Mouse (Mus musculus): ENCODE measurements around the gene Cc2d2b. TPM values are rescaled to one million over a fixed set of nuclear protein-coding genes. Genes with fewer than 3 reads are reported as not detected.

Cc2d2b gene
- polyA plus RNA-seq (2017; shearing (Covaris generic)): 0.35 TPM

DNA sequence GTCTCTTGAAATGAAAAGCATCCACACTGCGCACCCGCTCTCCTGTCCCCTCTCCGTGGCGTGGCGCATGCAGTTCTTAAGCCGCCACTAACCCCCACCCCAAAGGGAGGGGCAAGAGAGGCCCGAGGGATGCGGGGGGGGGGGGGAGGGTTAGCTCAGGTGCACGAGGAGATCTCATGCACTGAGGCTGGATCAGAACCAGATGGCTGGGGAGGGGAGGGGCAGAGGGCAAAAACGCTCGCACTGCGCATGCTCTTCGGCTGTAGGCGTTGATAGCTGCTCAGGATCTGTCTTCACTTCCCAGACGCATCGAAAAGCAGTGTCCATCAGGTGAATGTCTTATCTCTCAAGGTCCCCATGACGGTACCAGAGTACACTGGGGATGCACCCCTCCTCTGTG, at the start of gene Cc2d2b:
Gene Cc2d2b, plus strand, starts transcription at position 195 of the 400 bp plus-strand sequence.

DNA sequence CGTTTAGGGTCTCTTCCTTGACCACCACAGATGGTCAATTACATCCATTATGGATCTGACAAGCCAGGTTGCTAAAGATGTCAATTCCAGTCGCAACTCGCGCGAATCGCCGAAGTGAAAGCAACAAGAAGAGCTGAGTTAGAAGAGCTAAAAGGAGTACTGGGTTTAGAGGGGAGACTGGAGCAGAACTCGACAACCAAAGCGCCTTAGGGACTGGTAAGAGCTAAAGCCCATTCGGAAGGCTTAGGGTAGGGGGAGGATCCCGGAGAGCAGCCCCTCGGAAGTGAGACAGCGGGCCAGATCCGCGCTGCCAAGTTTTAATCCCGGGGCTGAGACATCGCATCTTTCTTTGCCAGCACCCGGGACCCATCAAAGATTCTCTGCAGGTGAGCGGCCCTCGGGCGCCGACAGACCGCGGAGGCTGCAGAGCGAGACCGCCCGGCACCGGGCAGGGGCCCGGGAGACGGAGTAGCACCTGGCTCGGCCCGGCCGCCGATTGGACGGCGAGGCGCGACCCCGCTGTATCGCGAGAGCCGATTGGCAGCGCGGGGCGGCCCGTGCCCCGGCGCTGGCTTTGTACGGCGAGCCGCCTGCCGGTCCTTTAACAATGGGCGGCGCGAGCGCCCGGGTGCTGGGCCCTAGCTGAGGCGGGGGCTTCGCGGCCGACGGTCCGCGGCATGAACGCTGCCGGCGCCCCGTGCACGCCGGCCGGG, 82.3 kb downstream of the Cc2d2b start, which contains the start of gene Ccnj:
Gene Ccnj, plus strand, starts transcription at position 577 of the 713 bp plus-strand sequence.

Other genes with a start within 250 kb of the Cc2d2b start
- 22.8 TPM for gene Sorbs1, start 235.0 kb upstream of the Cc2d2b start, polyA plus RNA-seq (2017; shearing (Covaris generic))
- 43.0 TPM for gene Aldh18a1, start 160.3 kb upstream of the Cc2d2b start, polyA plus RNA-seq (2017; shearing (Covaris generic))
- gene Tctn3, start 136.5 kb upstream of the Cc2d2b start, polyA plus RNA-seq (2017; shearing (Covaris generic)): 8.0 TPM
- 8.2 TPM for gene Entpd1, start 136.4 kb upstream of the Cc2d2b start, polyA plus RNA-seq (2017; shearing (Covaris generic))
- gene Ccnj, start 82.5 kb downstream of the Cc2d2b start, polyA plus RNA-seq (2017; shearing (Covaris generic)): 0.98 TPM
- gene Zfp518a, start 146.0 kb downstream of the Cc2d2b start, polyA plus RNA-seq (2017; shearing (Covaris generic)): 17.8 TPM
- 0.11 TPM for gene Blnk, start 245.8 kb downstream of the Cc2d2b start, polyA plus RNA-seq (2017; shearing (Covaris generic))

All from effector memory CD4-positive, alpha-beta T cell, adult 7 months (primary cell).